11 mouse cellular contexts compared by ENCODE assay signal in the genomic region with DNA sequence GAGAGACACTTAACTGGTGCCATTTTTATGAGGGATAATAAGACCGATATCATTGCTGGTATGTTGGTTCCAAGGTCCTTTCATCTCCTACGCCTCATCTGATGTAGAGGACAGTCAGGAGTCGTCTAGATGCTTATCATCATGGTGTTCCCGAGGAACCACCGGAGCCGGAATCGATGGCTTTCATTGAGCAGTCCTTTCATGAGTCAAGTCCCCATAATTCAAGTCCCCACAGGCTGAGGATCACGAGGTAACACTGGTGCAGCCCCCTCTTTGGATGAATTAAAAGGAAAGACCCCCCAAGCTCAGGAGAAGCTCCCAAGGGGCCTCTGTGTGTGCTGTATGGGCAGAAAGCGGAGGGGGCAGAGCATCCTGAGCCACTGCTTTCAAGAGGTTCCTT.
"Had no signal": no experiment of that assay in that cellular context is flagged by ENCODE, and none has a peak within 500 bp of the region (broad histone marks: within the 10 kb centered on the region; RNA-seq: fewer than 3 reads in every experiment).

No protein-coding gene starts in this region.

- DNase-seq: layer of hippocampus, adult 9-11 months; layer of hippocampus, postnatal 36 days; midbrain, embryonic 14.5 days; right cerebral cortex, adult 18-20 months; spleen, adult 18-20 months; thymus, postnatal 4 days had no signal

- H3K27me3 ChIP-seq: limb, embryonic 15.5 days; neural tube, embryonic 15.5 days had no signal

- H3K4me3 ChIP-seq: limb, embryonic 15.5 days; liver, embryonic 12.5 days; midbrain, embryonic 10.5 days; myocyte; neural tube, embryonic 15.5 days had no signal

- H3K4me1 ChIP-seq: midbrain, embryonic 10.5 days had no signal

- H3K4me2 ChIP-seq: limb, embryonic 15.5 days; liver, embryonic 12.5 days; neural tube, embryonic 15.5 days had no signal

- H3K9ac ChIP-seq: limb, embryonic 15.5 days; liver, embryonic 12.5 days; neural tube, embryonic 15.5 days had no signal

- H3K27ac ChIP-seq: limb, embryonic 15.5 days; liver, embryonic 12.5 days; midbrain, embryonic 10.5 days; neural tube, embryonic 15.5 days had no signal

- H3K36me3 ChIP-seq: limb, embryonic 15.5 days; liver, embryonic 12.5 days; midbrain, embryonic 10.5 days; neural tube, embryonic 15.5 days had no signal

- H3K9me3 ChIP-seq: limb, embryonic 15.5 days; liver, embryonic 12.5 days; midbrain, embryonic 10.5 days; neural tube, embryonic 15.5 days had no signal
